Mouse (Mus musculus) spleen, adult 12 weeks (tissue): ENCODE measurements around the gene Ntm.

Experiments used
- DNase-seq: peaks from one replicate; pipeline ENCODE4 v3.0.0; 2022; ENCODE audit warnings: low spot score

Gene Ntm

DNA sequence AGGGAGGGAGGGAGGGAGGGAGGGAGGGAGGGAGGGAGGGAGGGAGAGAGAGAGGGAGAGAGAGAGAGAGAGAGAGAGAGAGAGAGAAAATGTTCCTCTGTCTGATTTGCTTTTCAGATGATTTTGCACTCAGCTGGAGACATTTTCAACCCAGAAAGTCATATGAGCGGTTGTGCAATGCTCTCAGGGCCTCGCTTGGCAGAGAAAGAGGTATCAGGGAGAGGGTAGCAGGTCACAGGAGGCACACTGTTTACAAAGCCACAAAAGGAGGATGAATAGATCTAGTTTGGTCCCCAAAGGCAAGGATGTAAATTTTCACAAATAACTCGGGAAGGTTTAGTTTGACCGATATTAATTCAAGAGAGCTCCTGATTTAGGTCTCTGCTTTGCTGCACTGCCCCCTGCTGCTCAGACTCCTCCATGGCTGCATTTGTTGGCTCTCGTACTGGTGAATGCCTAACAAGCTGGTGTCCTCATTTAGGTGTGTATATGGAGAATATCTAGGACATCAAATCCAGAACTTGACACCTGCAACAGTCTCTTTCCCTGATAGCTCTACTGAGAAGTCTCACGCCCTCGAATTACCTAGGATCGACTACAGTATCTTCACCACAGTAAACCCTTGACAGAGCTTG lies 377.1 kb downstream of the Ntm start:
- DNase-seq = no peak

DNA sequence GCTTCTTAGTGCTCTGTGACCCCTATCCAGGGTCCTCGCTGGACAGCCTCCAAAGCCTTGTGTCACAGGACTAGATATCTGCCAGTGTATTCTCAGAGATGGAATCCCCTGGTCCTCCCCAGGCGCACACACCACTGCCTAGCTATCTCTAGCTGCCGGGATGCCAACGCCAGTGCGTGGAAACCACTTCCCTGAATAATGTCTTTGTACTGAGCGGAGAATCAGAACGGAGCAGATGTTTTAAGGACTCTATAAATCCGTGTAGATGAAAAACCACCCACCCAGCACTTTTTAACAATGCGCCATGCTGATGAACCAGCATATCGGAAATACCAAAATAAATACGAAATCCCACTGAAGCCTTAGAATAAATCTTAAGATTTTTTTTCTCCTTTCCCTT lies 384.7 kb downstream of the Ntm start:
- no peak for DNase-seq

DNA sequence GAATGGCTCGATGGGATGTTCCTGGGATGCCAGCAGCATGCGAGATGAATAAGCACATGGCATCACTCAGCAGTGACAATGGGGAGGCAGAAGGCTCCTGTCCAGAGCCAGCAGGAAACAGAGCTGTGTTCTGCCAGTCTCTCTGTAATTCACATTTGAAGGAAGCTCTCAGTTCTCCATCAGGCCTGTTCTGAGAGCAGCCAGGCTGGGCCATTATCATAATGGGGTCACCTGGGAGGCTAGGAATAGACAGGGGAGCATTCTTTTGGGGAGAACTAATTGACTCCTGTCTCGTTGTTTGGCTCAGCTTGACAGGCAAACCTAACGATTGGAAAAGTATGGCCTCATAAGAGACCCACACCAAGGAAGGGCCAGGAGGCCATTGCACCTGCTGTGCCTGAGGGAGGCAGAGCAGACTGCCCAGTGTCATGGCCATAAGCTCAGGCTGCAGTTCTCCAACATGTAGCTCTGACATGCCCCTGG lies 386.8 kb downstream of the Ntm start:
- no peak for DNase-seq

DNA sequence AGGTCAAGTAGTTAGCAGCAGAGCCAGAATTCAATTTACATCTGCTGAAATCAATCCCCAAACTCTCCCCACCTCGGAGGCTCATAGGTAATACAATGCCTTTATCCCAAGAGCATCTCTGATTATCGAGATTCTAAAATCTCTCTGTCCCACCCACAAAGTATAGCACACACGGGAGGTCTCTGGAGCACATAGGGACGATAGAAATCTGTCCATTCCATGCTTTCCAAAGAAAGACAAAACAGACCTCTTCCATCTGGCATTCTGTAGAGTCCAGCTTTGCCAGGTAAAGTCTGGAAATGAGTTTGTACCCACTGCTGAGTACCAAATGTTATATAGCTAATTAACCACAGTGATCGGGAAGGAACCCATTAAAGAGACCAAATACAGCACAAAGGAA lies 388.4 kb downstream of the Ntm start:
- no peak for DNase-seq

DNA sequence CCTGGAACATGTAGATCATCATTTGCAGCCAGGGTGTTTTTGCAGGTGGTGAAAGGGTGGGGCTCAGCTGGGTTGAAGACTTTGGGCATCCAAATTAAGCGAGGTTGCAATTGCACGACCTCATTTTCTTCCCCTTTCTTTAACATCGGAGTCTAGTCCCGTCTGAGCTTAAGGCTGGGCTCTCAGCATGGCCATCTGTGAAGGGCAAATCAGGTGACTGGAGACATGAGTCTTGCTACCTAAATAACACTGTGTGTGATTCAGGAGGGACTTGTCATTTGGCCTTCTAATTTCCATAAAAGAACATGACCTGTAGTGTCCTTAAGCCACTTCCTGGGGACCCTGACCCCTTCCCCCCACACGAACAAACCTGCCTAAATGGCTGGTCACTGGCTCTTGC lies 394.4 kb downstream of the Ntm start:
- DNase-seq = no peak

DNA sequence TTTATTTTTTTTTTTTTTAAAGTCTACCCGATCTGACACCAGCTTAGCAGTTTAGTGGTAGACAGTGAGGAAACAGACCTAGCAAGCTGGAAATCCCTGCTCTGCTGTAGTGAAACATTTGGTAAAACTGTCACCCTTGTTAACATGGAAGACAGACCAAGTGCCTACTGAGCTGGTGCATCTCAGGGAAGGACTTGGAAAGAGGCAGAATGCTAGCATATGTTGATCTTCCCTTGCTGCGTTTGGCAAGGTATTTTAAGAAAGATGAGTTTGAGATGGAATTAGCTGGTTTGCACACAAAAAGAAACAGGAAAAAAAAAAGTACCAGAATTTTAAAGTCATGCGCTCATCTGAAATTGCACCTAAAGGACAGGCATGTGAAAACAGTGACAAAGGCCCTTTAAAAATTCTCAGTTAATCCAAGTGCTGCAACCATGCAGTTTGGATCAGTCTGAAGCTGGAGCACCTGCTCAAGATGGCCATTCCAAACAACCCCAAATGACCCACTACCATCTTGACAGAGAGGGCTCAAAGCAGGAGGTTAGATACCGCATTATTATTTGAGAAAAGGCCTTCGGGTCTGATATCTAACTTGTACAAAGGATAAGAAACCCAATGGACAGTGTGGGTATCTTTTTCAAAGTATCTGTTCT lies 400.4 kb downstream of the Ntm start:
- DNase-seq = no peak

DNA sequence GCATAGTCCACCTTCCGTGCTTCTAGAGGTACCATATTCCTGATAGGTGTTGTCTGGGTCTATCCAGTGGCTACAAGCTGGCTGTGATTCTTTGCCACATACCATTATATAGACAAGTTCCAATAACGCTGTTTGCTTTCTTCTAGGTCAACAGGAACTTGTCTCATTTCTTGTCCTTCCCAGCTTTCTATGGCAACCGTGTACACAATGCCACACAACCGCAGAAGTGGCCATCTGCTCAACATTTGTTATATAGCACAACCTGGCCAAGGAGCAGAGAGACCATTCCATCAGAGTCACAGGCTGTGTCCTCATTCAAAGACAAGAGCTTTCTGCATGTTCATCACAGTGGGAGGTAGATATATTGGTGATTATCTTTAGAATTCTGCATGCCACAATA lies 404.0 kb downstream of the Ntm start:
- no peak for DNase-seq

DNA sequence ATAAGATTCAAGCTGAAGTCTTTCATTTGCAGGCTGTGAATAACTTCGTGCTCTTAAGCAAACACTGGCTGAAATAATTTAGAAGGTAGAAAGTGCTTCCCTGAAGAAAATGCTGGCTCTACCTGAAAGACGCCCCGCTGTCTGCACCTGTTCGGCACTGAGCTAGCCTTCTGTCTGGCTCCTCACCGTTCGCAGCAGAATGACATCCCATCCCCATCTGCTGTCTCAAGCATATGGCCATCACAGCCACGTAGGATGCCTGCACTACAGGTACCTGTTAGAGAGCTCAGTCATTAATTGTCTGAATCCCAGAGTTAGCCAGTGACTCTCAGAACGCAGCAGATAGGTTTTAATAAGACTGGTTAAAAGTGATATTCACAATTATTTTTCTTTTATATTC lies 412.4 kb downstream of the Ntm start:
- DNase-seq = no peak

DNA sequence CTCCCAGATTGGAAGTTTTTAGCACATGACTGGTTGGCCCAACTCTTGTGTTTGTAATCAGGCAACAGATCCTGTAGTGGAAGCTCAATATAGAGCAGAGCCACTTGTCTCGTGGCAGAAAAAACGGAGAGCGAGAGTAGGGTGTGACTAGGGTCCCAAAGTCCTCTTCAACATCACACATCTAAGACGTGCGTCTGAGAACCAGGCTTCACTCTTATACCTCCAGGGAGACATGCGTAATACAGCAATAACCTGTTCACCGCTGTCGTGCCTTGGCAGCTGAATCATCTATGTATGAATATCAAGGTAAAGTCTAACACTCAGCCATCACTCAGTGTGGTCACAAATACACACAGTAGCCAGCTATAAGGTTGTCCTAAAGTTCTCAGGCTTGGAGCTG lies 412.8 kb downstream of the Ntm start:
- no peak for DNase-seq

DNA sequence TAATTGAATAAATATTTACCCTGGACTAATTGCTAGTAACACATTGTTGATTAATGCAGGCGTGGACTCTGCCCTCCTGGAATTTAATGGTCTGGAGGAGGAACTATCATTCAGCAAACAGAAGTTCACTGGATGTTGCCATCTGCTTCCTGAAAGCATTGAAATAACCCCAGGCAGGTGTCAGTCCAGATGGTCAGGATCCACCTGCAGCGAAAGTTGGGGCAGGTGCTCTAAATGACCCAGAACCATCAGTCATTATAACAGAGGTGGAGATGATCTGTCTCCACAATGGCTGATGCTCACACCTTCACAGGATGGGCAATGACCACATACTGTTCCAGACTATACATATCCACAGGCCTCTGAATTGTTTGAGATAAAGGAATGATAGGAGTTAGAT lies 426.5 kb downstream of the Ntm start:
- DNase-seq = no peak

DNA sequence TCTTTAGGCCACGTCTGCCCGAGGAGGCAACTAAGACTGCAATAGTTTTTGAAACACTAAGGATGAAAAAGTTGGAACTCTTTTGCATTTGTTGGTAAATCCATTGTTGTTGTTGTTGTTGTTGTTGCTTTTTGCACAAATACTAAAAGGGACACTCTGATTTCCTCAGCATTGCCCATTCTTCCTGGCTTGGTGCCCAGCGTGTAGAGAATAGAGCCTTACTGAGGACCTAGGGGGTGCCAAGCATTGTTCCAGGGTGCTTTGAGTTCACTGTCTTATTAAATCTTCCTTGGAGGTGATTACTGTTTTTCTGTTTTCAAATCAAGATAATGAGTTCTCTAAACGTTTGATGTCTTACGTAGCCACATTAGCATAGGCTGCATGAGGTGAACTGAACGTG lies 428.2 kb downstream of the Ntm start:
- DNase-seq = no peak

DNA sequence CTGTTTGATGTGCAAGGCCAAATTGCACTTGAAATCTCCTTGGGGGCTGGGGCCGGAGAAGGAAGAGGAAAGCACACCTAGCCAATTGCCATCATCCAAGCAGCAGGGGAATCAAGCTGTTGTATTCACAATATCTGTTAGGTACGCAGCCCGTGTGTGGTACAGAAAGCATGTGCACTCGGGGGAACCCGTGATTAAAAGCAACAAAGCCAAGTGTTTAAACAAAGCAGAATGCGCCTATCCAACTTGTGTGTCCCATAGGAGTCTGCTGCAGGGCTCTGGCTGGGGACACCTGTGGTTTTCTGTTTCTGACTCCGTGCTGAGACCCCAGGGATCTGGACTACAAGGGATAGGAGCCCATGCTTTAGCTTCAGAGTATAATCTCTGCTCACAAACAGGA lies 428.6 kb downstream of the Ntm start:
- DNase-seq = no peak

DNA sequence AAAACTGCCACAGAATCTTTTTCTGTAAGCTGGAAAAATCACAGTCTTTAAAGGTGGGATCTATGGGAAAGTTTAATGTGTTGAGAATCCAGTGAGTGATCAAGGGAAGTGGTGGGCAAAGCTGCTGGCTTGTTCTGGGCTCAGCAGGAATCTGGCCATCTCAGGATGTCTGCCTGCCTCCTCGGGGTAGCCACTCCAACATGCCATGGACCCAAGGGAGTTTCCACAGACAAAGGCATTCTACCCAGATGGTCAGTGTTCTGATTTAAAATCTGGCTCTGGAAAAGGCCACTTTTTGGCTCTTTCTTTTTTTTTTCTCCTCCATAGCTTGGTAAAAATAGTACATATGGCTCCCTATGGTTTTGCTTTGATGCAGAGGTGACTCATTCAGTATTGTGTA lies 429.4 kb downstream of the Ntm start:
- DNase-seq = no peak

DNA sequence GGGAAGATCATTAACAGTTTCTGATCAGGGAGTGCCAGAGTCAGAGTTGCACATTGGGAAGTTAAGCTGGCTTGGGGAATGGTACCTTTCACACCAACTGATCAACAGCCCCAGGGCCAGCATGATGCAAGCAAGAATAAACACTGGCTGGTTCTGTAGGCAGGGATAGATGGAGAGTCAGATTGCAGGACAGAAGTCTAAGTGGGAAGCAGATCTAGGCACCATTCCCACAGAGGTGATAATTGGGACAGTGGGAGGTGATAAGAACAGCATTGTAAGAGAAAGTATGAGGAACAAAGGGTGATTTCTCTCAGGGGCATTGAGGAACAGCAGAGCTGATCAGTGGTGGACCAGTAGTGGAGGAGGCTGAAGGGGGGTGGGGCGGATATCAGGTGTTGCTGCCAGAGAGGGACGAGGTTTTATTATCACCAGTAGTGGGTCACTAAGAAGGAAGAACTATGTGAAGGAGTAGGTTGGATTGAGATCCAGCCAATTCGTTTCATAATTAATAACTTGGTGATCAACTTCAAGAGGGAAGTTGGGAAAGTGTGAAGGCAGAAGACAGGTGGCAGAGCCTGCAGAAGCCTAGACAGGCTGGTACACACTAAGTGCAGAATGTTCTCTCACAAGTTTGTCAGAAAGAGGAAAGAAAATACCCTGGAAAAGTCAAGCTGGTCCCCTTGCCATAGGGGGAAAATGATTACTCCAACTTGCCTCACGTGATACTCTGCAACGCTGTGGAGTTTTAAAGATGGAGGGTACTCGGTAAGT lies 431.6 kb downstream of the Ntm start:
- DNase-seq = no peak

DNA sequence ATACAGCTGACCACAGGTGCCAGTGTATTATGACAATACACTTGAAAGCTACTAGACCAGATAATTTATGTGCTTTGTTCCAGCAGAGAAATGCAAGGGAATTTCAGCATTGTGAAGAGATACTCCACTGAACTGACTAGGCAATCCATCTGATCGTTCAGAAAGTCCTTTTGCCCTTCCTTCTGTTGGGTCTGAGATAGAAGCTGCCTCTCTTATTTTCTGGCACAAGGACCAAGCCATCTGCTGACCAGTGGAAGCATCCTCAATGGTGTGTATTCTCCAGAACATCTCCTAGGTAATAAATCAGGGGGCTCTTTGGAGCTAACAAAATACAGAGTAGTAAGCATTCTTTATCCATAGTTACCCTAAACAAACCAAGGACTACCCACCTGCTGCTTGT lies 438.8 kb downstream of the Ntm start:
- no peak for DNase-seq

DNA sequence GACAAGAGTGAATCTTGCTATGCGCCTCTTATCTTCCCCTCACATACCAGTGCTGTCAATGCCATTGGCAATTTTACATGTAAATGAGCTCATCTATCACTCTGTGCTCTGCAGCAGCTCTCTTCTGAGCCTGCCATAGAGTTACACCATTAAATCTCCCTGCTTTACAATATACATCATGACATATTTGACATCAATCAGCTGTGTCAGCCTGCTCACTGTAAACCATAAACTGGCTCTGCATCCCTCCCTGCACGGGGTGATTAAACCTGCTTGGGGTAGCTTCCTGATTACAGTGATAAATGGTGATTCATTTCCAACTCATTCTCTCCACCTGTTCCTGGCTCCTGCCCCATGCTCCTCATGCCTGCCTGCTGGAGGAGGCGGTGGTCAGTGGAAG lies 439.7 kb downstream of the Ntm start:
- DNase-seq = no peak

DNA sequence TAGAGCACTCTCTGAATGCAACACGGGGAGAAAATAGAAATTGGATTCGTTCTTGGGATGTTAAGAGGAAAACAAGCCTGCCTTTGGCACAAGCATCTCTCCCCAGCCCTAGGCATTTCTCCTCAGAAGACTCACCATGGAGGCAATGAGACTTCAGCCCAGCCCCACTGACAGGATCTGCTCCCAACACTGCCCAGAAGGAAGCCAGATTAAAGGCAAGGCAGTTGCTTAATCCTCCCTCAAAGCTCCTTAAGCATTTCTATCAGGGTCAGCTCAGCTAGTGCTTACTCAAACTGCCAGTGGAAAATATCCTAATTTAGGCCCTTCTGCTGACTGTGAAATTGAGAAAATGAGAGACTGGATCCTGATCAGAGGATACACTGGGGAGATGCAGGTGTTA lies 443.8 kb downstream of the Ntm start:
- no peak for DNase-seq

DNA sequence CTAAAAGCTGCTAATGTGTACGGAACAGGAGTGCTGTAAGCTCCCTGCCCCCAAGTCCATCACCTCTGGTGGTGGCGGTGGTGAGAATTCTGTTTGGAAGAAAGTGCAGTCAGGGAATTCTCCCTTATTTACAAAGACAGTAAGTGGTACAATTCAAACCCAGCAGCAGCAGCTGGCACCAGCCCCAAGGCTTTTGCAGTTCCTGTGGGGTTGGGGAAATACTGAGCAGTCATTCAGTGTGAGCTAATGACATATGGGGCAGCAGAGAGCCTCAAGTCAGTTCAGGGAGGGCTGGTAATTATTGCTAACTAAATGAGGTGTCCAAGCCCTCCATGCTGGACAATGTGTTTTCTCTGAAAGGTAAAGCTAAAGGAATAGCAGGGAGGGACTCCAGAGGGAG lies 446.3 kb downstream of the Ntm start:
- no peak for DNase-seq

DNA sequence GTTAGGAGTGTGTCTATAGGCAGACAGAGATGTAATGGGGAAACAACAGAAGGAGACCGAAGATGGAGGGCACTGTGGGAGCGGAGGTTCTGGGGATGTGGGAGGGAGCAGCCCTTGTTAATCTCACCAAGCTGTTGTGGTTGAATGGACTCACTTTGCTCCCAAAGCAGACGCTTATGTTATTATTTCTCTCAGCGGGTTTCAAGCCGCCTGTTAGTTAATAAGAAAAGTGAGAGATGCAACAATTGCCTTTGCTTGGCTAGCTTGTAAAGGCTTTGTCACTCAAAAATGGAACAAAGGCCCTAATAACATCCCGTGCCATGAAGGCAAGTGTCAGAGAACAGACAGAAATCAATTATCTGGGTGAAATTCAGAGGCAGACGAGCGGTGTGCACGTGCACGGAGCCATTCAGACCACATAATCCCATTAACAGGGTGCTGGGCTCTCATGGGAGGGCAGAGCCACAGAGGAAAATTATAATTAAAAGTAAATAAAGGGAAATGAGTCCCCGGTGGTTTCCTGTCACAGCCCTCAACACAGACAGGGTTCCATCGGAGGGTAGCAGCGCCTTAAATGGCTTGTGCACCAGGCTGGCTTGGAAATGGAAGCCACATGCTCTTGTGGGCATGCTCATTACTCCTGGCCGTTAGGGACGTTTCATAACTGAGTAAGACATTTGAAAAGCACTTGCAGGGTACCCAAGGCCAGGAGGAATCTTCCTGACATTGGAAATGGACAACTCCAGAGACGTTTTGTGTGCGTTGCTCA lies 448.2 kb downstream of the Ntm start:
- no peak for DNase-seq

DNA sequence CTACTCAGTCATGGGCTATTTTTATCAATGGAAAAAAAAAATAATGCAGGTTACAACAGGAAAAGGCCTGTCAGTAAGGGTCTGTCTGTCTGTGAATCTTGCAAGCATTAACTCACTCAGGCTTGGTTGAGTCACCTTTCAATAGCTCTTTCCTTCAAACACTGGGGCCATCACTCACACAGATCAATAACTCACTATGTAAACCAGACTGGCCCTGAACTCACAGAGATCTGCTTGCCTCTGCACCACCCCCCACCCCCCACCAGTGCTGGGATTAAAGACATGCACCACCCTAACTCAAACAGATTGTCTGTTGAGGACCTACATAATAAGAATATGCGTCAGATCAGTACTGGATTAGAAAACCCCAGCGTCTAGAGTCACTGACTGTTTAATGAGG lies 466.9 kb downstream of the Ntm start:
- no peak for DNase-seq

DNA sequence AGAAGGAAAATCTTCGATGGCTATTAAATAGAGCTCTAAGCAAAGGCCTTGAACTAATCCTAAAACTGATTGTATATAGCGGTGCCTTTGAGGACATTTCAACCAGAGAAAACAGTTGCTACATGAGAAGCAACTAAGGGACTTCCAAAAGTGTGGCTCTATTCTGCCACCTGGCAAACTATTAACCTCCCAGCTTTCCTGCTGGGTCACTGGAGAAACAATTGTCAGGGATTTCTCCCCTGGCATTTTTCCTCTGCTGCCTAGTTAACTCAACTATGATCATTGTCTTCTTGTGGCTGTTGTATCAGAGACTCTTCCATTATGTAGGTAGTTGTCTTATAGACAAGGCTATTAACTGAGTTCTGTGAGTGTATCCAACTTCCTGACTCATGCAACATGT lies 480.7 kb downstream of the Ntm start:
- DNase-seq = no peak

DNA sequence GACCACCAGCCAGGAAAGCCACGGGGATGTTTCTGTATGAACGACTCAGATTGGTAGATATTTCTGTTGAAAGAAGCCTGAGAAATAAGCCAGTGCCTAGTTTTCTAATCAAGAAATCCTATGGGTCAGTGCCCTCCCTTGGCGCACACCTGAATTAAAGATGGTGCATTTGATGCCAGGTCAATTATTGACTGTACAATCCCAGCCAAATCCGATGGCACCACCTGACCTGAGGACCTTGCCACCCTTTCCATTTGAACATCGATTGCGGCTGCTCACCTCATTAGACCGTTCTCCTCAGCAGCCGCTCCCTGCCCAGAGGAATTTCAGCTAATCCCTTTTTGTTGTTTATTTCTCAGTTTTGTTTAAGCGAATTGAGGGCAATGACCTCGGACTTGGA lies 483.9 kb downstream of the Ntm start:
- no peak for DNase-seq

DNA sequence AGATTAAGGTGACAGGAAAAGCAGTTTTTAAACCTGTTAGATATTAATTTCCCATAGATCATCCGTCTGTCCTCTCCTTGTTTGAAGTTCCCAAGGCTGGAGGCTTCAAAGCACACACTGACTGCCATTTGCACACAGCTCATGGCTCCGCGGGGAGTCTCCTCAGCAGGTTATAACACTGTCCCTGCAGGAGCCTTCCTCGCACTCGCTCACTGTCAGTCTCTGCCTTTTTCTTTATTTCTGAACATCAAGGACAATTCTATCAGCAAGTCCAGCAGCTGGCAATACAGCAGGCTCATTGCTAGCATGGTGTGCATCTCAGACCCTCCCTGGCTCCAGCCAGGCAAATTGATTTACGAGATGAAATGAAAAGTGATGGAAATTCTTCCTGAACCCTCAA lies 485.7 kb downstream of the Ntm start:
- no peak for DNase-seq
